Mouse (Mus musculus) B cell, adult 2 months (primary cell): ENCODE data around the gene Abat.

Experiments
- DNase-seq, 2 experiments: peaks; one replicate each; pipeline ENCODE4 v3.0.0; 2022

The Abat gene

GRCm38 (mm10) chr16:8513236-8513906 lies at the start of gene Abat:
Gene Abat, plus strand, starts transcription at chr16:8513429.
- DNase-seq, result peak; percentile 11

- DNase-seq, result no peak
Measured at GRCm38 (mm10) chr16:8470132-8470531, 43.1 kb upstream of the Abat start.

- peak; percentile 92 to 93 for DNase-seq
Measured at GRCm38 (mm10) chr16:8470603-8471481, 42.4 kb upstream of the Abat start, which contains the start of gene Mettl22. Gene Mettl22, plus strand, starts transcription at chr16:8470788.

- DNase-seq, result no peak
Measured at GRCm38 (mm10) chr16:8487396-8488005, 25.7 kb upstream of the Abat start.

- no peak for DNase-seq
Measured at GRCm38 (mm10) chr16:8489340-8489739, 23.9 kb upstream of the Abat start.

GRCm38 (mm10) chr16:8491743-8492490 lies 21.3 kb upstream of the Abat start:
- no peak for DNase-seq

GRCm38 (mm10) chr16:8494268-8494667 lies 19.0 kb upstream of the Abat start:
- DNase-seq, result peak; percentile 73 to 74

- no peak for DNase-seq
Measured at GRCm38 (mm10) chr16:8496967-8497366, 16.3 kb upstream of the Abat start.

GRCm38 (mm10) chr16:8504271-8504670 lies 9.0 kb upstream of the Abat start:
- no peak for DNase-seq

GRCm38 (mm10) chr16:8509894-8510293 lies 3.3 kb upstream of the Abat start:
- no peak for DNase-seq

- DNase-seq, result no peak
Measured at GRCm38 (mm10) chr16:8512830-8513229, 399 bp upstream of the Abat start.

GRCm38 (mm10) chr16:8514180-8514579 lies 951 bp downstream of the Abat start:
- no peak for DNase-seq

- no peak for DNase-seq
Measured at GRCm38 (mm10) chr16:8520525-8520924, 7.3 kb downstream of the Abat start.

- no peak for DNase-seq
Measured at GRCm38 (mm10) chr16:8521322-8521721, 8.1 kb downstream of the Abat start.

- DNase-seq, result no peak
Measured at GRCm38 (mm10) chr16:8523480-8524144, 10.4 kb downstream of the Abat start.

GRCm38 (mm10) chr16:8524163-8524847 lies 11.1 kb downstream of the Abat start:
- DNase-seq, result no peak

- DNase-seq, result no peak
Measured at GRCm38 (mm10) chr16:8525293-8525692, 12.1 kb downstream of the Abat start.

- no peak for DNase-seq
Measured at GRCm38 (mm10) chr16:8525877-8526276, 12.6 kb downstream of the Abat start.

- no peak for DNase-seq
Measured at GRCm38 (mm10) chr16:8529389-8529788, 16.2 kb downstream of the Abat start.

- no peak for DNase-seq
Measured at GRCm38 (mm10) chr16:8530018-8530417, 16.8 kb downstream of the Abat start.

- no peak for DNase-seq
Measured at GRCm38 (mm10) chr16:8532461-8532860, 19.2 kb downstream of the Abat start.

GRCm38 (mm10) chr16:8532894-8533293 lies 19.7 kb downstream of the Abat start:
- no peak for DNase-seq
